Mouse (Mus musculus): ENCODE results near the gene ccdc198.

- TF ChIP-seq POLR2A (IDR thresholded peaks at IDR 0.05; ENCODE audit: low read depth, low read length), result no peak
- TF ChIP-seq CTCF (IDR thresholded peaks at IDR 0.05; ENCODE audit: borderline replicate concordance, insufficient read depth, low read length), result no peak
These were observed 10.3 kb downstream of the ccdc198 start for GRCm38 (mm10) chr14:49234788-49235515.
